Mouse (Mus musculus) c-Kit-positive CD71-positive TER-119-positive erythroid progenitor cells, embryonic 14.5 days (primary cell): ENCODE measurements around the gene Prpf6.
A peak's percentile ranks its signal among the peaks of the same experiment; 100 is the strongest.

Experiments used
- DNase-seq: peaks from one replicate; pipeline ENCODE4 v3.0.0-alpha.2; 2013; ENCODE audit warnings: low spot score

Prpf6 gene

GRCm38 (mm10) chr2:181658930-181659555 is 67.4 kb downstream of the Prpf6 start:
- peak; percentile 47 for DNase-seq

- DNase-seq = peak; percentile 64
These were observed 68.0 kb downstream of the Prpf6 start for GRCm38 (mm10) chr2:181659609-181660055.

- no peak for DNase-seq
These were observed 71.1 kb downstream of the Prpf6 start for GRCm38 (mm10) chr2:181662620-181663297.

GRCm38 (mm10) chr2:181663298-181663630 is 71.6 kb downstream of the Prpf6 start:
- no peak for DNase-seq

GRCm38 (mm10) chr2:181670285-181670912 is 78.7 kb downstream of the Prpf6 start:
- no peak for DNase-seq

GRCm38 (mm10) chr2:181670913-181671311 is 79.2 kb downstream of the Prpf6 start:
- no peak for DNase-seq

GRCm38 (mm10) chr2:181671326-181671725 is 79.7 kb downstream of the Prpf6 start, which contains the start of gene Sox18:
Gene Sox18, minus strand, starts transcription at chr2:181671640.
- no peak for DNase-seq

GRCm38 (mm10) chr2:181671984-181672383 is 80.3 kb downstream of the Prpf6 start:
- DNase-seq = no peak

- DNase-seq = no peak
These were observed 81.8 kb downstream of the Prpf6 start for GRCm38 (mm10) chr2:181673501-181673900.

GRCm38 (mm10) chr2:181674934-181675333 is 83.3 kb downstream of the Prpf6 start:
- no peak for DNase-seq

GRCm38 (mm10) chr2:181675454-181675853 is 83.8 kb downstream of the Prpf6 start:
- DNase-seq = no peak

- no peak for DNase-seq
These were observed 84.8 kb downstream of the Prpf6 start for GRCm38 (mm10) chr2:181676424-181676823.

GRCm38 (mm10) chr2:181677096-181677754 is 85.6 kb downstream of the Prpf6 start:
- no peak for DNase-seq

GRCm38 (mm10) chr2:181677755-181678098 is 86.1 kb downstream of the Prpf6 start:
- DNase-seq = no peak

GRCm38 (mm10) chr2:181678780-181679179 is 87.1 kb downstream of the Prpf6 start:
- DNase-seq = peak; percentile 67

GRCm38 (mm10) chr2:181679951-181680715 is 88.5 kb downstream of the Prpf6 start, which contains the start of gene Tcea2:
Gene Tcea2, plus strand, starts transcription at chr2:181680310.
- DNase-seq = peak; percentile 45

GRCm38 (mm10) chr2:181680716-181681117 is 89.0 kb downstream of the Prpf6 start:
- no peak for DNase-seq

GRCm38 (mm10) chr2:181681978-181682377 is 90.3 kb downstream of the Prpf6 start:
- no peak for DNase-seq

- no peak for DNase-seq
These were observed 91.7 kb downstream of the Prpf6 start for GRCm38 (mm10) chr2:181683381-181683780.

- no peak for DNase-seq
These were observed 93.0 kb downstream of the Prpf6 start for GRCm38 (mm10) chr2:181684713-181685112.

- DNase-seq = no peak
These were observed 94.0 kb downstream of the Prpf6 start for GRCm38 (mm10) chr2:181685686-181686085.

GRCm38 (mm10) chr2:181687586-181687985 is 95.9 kb downstream of the Prpf6 start:
- no peak for DNase-seq
